Mouse (Mus musculus) bone marrow, adult 2 months (tissue): ENCODE results near the gene 2210010C04Rik.

ENCODE experiments used
- CTCF ChIP-seq: fragments of 200-500 bp; IDR thresholded peaks from 2 replicates; pipeline ENCODE4 v1.5.1; 2011; ENCODE audit warnings: low read length, control low read depth; ENCODE audit not compliant: control insufficient read depth, insufficient read depth
- POLR2A ChIP-seq: fragments of 200-500 bp; IDR thresholded peaks from 2 replicates; pipeline ENCODE4 v1.6.1; 2011; ENCODE audit warnings: low read depth, mild to moderate bottlenecking, control low read depth, low read length, borderline replicate concordance; ENCODE audit not compliant: control insufficient read depth

GRCm38 (mm10) chr6:41027053-41027452 is 8.3 kb downstream of the 2210010C04Rik start:
- TF ChIP-seq CTCF = no peak
- TF ChIP-seq POLR2A = no peak
